Mouse (Mus musculus) layer of hippocampus, adult 18-20 months (tissue): Measurements from ENCODE around the gene Nat8f4. TPM values are rescaled to one million over a fixed set of nuclear protein-coding genes. Genes with fewer than 3 reads are reported as not detected.
A peak's percentile ranks its signal among the peaks of the same experiment; 100 is the strongest.
"Not testable (repeated sequence)": the region's sequence is repeated elsewhere in the genome, so short reads cannot be mapped to it uniquely, and the experiment has no call there.

Experiments
- DNase-seq, 2 experiments: peaks; one replicate each; pipeline ENCODE4 v3.0.0; 2022; ENCODE audit warnings: low spot score in 2 of 2
- total RNA-seq, 2 experiments: library from RNA; stranded (reverse); gene quantifications; 2 replicates each; pipeline ENCODE4 v1.2.3; 2021

Gene Nat8f4
- total RNA-seq, 2 experiments from 2014 or later, result 7.6 to 8.5 TPM

DNA sequence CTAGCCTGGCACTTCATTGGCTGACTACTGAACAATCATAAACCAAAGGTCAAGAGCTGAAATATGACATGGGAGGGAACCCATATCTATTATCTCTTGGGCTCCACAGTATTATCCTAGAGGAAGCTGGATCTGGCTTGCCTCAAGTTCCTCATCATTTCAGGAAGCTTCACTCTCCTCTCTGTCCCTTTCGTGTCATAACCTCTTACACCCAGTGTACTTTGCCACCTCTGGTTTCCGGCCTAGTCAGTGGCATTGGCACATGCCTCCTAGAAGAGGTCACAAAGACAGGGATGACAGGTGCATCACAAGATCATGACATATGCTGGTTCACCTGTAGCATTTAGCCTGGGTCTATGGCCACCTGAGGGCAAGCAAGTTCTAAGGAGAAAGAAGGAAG is 2.4 kb downstream of the Nat8f4 start:
- DNase-seq, result no peak

DNA sequence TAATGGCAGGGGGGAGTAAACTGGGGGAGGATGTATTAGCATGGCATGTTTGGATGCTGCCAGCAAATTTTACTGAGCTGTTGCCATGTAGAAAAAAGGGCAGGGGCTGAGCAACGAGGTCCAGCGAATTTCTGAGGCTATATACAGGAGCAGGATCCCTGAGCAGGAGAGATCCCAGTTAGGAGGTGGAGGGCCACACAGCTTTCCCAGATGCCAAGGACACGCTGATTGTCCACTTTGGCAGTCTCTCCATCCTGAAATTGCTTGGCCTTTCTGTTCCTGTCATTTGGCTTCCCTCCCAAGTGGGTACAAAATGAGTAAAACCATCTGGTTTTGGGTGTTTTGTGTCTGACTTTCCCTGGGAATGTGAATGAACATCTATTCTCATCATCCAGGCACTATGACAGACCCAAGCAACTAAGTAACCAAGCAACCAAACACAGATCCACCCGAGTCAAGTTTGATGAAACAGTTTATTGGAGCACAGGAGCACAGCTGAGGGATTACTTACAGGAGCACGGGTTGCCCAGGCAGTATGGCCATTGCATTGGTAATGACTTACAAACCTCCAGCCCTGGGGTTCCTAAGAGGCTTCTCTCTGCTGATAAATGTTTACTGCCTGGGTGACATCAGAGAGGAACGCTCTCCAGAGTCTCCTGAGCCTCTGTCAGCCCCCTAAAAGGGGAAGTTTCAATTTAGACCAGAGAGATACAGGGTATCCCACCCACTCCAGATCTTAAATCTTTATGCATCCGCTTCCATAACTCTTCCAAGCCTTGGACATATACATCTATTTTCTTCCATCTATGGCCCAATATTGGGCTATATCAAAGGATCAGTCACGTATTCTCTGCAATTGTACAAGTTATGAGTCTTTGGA is 5.8 kb downstream of the Nat8f4 start:
- peak in 1 of 2 experiments; percentile 42 for DNase-seq

GRCm38 (mm10) chr6:85895061-85895648 is 9.5 kb downstream of the Nat8f4 start:
- DNase-seq, result peak in 1 of 2 experiments; percentile 38

DNA sequence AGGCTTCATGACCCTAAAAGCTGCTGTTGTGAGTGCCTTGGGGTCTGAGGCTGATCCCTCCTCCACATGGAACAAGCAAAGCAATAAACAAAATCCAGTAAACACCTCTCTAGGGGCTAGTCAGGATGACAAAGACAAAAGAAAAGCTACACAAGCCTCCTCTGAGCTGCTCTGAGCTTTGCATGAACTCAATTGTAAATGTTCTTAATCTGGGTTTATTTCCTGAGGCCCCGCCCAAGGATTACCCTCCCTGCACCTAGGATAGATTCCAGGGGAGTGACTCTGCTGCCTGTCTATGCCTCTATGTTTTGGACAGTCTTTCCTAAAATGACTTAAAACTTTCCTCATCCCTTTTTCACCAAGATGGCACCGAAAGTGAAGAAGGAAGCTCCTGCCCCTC is 15.7 kb downstream of the Nat8f4 start:
- DNase-seq, result no peak

- no peak for DNase-seq
These were observed 20.4 kb downstream of the Nat8f4 start for GRCm38 (mm10) chr6:85884311-85884710.

DNA sequence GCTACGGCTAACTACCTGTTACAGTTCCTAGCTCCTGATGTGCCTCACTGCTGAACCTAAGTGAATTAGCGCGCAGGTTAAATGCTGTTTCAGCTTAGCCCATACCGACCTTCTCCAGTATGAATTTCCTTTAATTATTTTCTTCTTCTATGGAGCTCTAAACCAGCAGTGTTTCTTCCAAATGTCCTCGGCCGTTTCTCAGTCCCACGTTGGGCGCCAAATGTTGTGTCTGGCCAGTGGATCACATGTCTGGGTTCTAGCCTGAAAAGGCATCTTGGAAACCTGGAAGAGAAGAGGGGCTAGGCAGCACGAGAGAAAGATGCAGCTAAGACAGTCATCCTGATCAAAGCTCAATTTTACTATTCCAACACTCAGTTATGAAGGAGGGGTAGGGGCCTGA is 21.4 kb downstream of the Nat8f4 start:
- not testable (repeated sequence) for DNase-seq

- DNase-seq, result not testable (repeated sequence)
These were observed 35.7 kb downstream of the Nat8f4 start, which contains the start of gene Nat8f2 for GRCm38 (mm10) chr6:85869006-85869405. Gene Nat8f2 (minus strand): TSS chr6:85869158.

DNA sequence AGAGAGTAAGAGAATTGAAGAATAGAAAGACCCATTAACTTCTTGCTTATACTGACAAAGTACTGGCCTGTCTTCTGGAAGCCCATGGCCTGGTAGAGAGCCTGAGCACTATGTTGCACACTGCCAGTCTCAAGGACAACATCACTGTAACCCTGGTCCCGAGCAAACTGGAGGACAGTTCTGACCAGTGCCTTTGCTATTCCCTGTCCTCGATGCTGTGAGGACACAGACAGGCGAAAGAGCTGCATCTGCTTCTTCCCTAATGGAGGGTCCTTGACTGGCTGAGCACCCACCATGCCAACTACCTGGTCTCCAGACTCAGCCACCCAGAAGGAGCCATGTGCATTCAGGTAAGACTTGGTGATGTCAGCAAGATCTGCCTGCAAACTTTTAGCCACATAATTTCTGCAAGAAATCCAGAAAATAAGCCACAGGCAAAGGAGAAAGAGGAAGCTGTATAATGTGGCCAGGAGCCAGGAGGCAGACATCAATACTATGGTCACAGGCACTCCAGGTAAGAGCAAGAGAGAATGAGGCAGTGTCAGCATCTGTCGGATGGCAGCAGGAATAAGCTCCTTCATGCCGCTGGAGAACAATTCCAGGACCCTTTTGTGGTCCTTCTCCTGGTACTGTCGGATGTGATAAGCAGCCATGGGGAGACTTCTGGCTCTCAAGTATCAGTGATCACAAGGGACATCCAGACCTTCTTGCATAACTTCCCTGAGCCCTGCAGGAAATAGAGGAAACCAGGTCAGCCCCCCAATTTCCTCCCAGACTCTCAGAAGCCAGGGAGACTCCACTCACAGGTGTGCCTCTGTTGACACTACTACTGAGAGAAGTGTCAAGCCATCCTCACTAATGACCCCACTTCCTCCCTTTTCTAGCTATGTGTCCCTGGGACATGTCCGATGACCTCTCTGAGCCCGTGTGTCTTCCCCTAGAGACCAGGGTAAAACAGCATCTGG is 36.7 kb downstream of the Nat8f4 start:
- DNase-seq, result no peak

- DNase-seq, result not testable (repeated sequence)
These were observed 37.7 kb downstream of the Nat8f4 start for GRCm38 (mm10) chr6:85866995-85867394.

DNA sequence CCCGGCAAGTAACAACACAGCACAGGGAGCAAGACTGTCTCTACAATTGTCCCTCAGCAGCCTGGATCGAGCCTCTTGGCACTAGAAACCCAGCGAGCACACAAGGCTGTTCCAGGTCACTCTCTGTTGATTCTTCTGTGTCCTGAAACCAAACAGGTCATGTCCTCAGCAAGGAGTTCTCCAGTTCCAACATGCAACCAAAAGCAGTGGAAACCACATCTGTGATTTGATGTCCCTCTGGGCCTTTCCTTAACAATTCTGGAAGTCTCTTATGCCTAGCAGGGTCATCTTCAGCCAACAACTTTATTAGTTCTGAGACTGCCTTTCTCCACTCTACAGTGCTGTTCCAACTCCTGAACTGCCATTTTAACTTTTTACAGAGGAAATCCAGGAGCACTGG is 38.5 kb downstream of the Nat8f4 start:
- not testable (repeated sequence) for DNase-seq

DNA sequence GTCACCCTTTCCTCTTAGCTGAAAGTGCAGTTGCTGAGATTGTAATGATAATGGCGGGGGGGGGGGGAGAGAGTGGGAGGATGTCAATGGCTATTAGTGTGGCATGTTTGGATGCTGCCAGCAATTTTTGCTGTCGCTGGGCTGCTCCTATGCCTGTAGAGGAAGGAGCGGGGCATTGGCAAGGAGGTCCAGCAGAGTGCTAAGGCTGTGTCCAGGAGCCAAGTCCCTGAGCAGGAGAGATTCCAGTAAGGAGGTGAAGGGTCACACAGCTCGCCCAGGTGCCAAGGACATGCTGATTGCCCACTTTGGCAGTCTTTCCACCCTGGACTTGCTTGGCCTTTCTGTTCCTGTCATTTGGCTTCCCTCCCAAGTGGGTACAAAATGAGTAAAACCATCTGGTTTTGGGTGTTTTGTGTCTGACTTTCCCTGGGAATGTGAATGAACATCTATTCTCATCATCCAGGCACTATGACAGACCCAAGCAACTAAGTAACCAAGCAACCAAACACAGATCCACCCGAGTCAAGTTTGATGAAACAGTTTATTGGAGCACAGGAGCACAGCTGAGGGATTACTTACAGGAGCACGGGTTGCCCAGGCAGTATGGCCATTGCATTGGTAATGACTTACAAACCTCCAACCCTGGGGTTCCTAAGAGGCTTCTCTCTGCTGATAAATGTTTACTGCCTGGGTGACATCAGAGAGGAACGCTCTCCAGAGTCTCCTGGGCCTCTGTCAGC is 39.6 kb downstream of the Nat8f4 start:
- peak in 1 of 2 experiments; percentile 40 for DNase-seq

- no peak for DNase-seq
These were observed 40.8 kb downstream of the Nat8f4 start for GRCm38 (mm10) chr6:85863840-85864239.

- no peak for DNase-seq
These were observed 41.5 kb downstream of the Nat8f4 start for GRCm38 (mm10) chr6:85863136-85863535.

DNA sequence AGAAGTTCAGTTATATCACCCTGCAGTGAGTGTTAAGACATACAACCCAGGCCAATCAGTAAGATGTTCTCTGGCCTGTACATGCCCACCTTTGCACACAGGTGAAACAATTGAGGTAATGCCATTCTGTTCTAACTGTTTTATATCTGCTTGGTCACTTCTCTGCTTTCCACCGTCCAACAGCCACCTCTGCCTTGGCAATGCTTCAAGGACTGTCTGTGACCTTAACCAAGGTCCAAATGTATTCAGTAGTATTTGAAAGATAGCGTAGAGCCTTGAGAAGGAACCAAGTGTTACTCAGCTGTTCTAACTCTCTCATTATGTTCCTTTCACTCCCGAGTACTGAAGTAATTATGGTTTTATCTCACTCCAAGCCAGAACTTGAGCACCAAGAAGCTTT is 42.1 kb downstream of the Nat8f4 start:
- DNase-seq, result no peak

GRCm38 (mm10) chr6:85861247-85861646 is 43.4 kb downstream of the Nat8f4 start:
- no peak for DNase-seq

GRCm38 (mm10) chr6:85856194-85856678 is 48.4 kb downstream of the Nat8f4 start:
- peak; percentile 37 to 84 for DNase-seq

DNA sequence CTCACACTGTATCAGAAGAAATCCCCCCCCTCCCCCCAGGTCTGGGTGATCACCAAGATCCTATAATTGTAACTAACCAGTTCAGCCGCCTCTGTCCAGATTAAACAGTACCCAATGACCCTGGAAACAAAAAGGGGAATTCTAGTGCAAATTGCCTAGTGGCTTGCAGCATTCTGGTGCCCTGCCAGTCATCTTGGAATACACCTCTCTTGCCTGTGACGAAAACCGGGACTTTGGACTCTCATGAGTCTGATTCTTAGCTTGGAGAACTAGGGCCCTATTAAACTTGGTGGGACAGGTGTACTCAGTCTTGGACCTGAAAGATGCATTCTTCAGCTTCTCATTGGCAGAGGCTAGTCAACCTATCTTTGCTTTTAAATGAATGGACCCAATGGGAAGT is 51.2 kb downstream of the Nat8f4 start:
- no peak for DNase-seq

GRCm38 (mm10) chr6:85851062-85851773 is 53.5 kb downstream of the Nat8f4 start:
- DNase-seq, result no peak

- DNase-seq, result no peak
These were observed 55.4 kb downstream of the Nat8f4 start for GRCm38 (mm10) chr6:85849240-85849639.
